9 mouse cellular contexts compared by ENCODE assay signal in genomic region chr17:12660572-12661260, GRCm38 (mm10). TPM values are rescaled to one million over a fixed set of nuclear protein-coding genes. Genes with fewer than 3 reads are reported as not detected.
A peak's percentile ranks its signal among the peaks of the same experiment; 100 is the strongest.
DNase-seq lines count a peak whose midpoint lies in the region; ATAC-seq and TF ChIP-seq lines count a peak whose summit lies in the region.
"Had no signal": no experiment of that assay in that cellular context is flagged by ENCODE, and none has a peak within 500 bp of the region (broad histone marks: within the 10 kb centered on the region; RNA-seq: fewer than 3 reads in every experiment).

No protein-coding gene starts in this region.

- H3K79me2 ChIP-seq in CH12.LX (replicated peaks; ENCODE audit: control insufficient read depth, extremely low read depth, insufficient read depth, poor library complexity, severe bottlenecking) = no peaks in the 10 kb centered on the region

- no peak overlapping the region for H3K4me2 ChIP-seq in CH12.LX (ENCODE audit: insufficient read depth, low read depth, poor library complexity, severe bottlenecking)
- no peak overlapping the region for H3K4me2 ChIP-seq in hindbrain, embryonic 13.5 days
- H3K4me2 ChIP-seq in midbrain, embryonic 13.5 days (replicated peaks) = no peak overlapping the region

- dilution Hi-C loops in CH12.LX (cut with MboI; ENCODE audit: extremely low pct_ligation_motif_present, extremely low pct_unique_long_range_greater_than_20kb, low sequenced_read_pairs) = no loop called here

- peak; percentile 74 for DNase-seq in kidney, adult 9 months
- no peak for DNase-seq in kidney, adult 11 months
- DNase-seq in CH12.LX (ENCODE audit: extremely low read depth) = peak; percentile 41
- peak; percentile 19 for DNase-seq in c-Kit-negative CD71-positive TER-119-positive erythroid progenitor cells, embryonic 14.5 days (ENCODE audit: low read depth, low spot score)
- DNase-seq in right cerebral cortex, postnatal 36 days (ENCODE audit: low spot score in 2 of 2) = no peak

- no peak for TF ChIP-seq POLR2A in CH12.LX (IDR thresholded peaks at IDR 0.05; ENCODE audit: low read depth, low read length)

- H3K9ac ChIP-seq in CH12.LX (ENCODE audit: insufficient read depth, low read depth) = no peak overlapping the region
- H3K9ac ChIP-seq in hindbrain, embryonic 13.5 days = no peak overlapping the region
- H3K9ac ChIP-seq in midbrain, embryonic 13.5 days (replicated peaks) = no peak overlapping the region

- no peak overlapping the region for H3K27ac ChIP-seq in CH12.LX (ENCODE audit: insufficient read depth, low read depth)
- no peak overlapping the region for H3K27ac ChIP-seq in hindbrain, embryonic 13.5 days
- no peak overlapping the region for H3K27ac ChIP-seq in midbrain, embryonic 13.5 days

- peak; percentile 65 to 80; a peak in 3 of 4 replicates for TF ChIP-seq CTCF in CH12.LX (conservative IDR thresholded peaks at IDR 0.05 in 1 of 2, IDR thresholded peaks at IDR 0.05 in 1 of 2; ENCODE audit: low read depth in 2 of 2, low read length in 2 of 2)

- peaks cover 4 to 17% of the 10 kb centered on the region in 2 experiments; a peak in 3 of 4 replicates for H3K4me1 ChIP-seq in CH12.LX (ENCODE audit: control insufficient read depth in 1 of 2, insufficient read depth in 2 of 2)
- 0 out of 2 replicates have a peak, but pooled peaks cover 4% of the 10 kb centered on the region for H3K4me1 ChIP-seq in hindbrain, embryonic 13.5 days (replicated peaks)
- H3K4me1 ChIP-seq in midbrain, embryonic 13.5 days (replicated peaks) = no peaks in the 10 kb centered on the region

- no peak for TF ChIP-seq EP300 in CH12.LX (IDR thresholded peaks at IDR 0.05; ENCODE audit: low read length)

- peak; percentile 46; the same call in 1 of the 2 replicates for ATAC-seq in hindbrain, embryonic 13.5 days (ENCODE audit: low FRiP score)
- ATAC-seq in midbrain, embryonic 13.5 days = peak; percentile 57; the same call in 1 of the 2 replicates
- no peak; the same call in 1 of the 2 replicates for ATAC-seq in erythroid progenitor cell, adult 5-6 weeks (replicated peaks; ENCODE audit: low FRiP score, poor library complexity, severe bottlenecking)

- WGBS in hindbrain, embryonic 13.5 days = 69% methylated on average over 13 of the region's 13 CpGs
- WGBS in midbrain, embryonic 13.5 days = 76% methylated on average over 13 of the region's 13 CpGs

- peak; percentile 80 for TF ChIP-seq RAD21 in CH12.LX (IDR thresholded peaks at IDR 0.05; ENCODE audit: low read depth, low read length)

- H3K27me3 ChIP-seq in CH12.LX (replicated peaks) = peaks cover 3% of the 10 kb centered on the region
- H3K27me3 ChIP-seq in hindbrain, embryonic 13.5 days = no peaks in the 10 kb centered on the region
- H3K27me3 ChIP-seq in midbrain, embryonic 13.5 days = no peaks in the 10 kb centered on the region

- in situ Hi-C loops in CH12.LX (cut with MboI; ENCODE audit: low pct_ligation_motif_present, low pct_unique_long_range_greater_than_20kb, low sequenced_read_pairs) = loop anchor here (10.0 to 25.0 kb wide), 2 partner anchors 98 to 246 kb away; no protein-coding TSS in a partner anchor

- no peaks in the 10 kb centered on the region for H3K36me3 ChIP-seq in CH12.LX (replicated peaks in 1 of 2; ENCODE audit: control insufficient read depth in 1 of 2, insufficient read depth in 1 of 2, low read length in 1 of 2)
- no peaks in the 10 kb centered on the region for H3K36me3 ChIP-seq in hindbrain, embryonic 13.5 days
- no peaks in the 10 kb centered on the region for H3K36me3 ChIP-seq in midbrain, embryonic 13.5 days

- no peak overlapping the region for H3K4me3 ChIP-seq in CH12.LX (replicated peaks in 1 of 3; ENCODE audit: low read depth in 2 of 3, low read length in 2 of 3, poor library complexity in 1 of 3)
- no peak overlapping the region for H3K4me3 ChIP-seq in hindbrain, embryonic 13.5 days
- no peak overlapping the region for H3K4me3 ChIP-seq in midbrain, embryonic 13.5 days (replicated peaks)

- H3K9me3 ChIP-seq in CH12.LX (replicated peaks; ENCODE audit: low read length) = no peaks in the 10 kb centered on the region
- H3K9me3 ChIP-seq in hindbrain, embryonic 13.5 days = no peaks in the 10 kb centered on the region
- H3K9me3 ChIP-seq in midbrain, embryonic 13.5 days = no peaks in the 10 kb centered on the region

TF ChIP-seq in CH12.LX, 34 proteins besides CTCF, POLR2A, EP300 and RAD21:
- peak; percentile 66 for TF ChIP-seq SMC3 (IDR thresholded peaks at IDR 0.05; ENCODE audit: low read depth, low read length)
- TF ChIP-seq NRF1 (IDR thresholded peaks at IDR 0.05; ENCODE audit: low read depth, low read length) = no peak

RNA-seq across cellular contexts. Expression of gene Slc22a1, which starts 14.9 kb away (rescaled TPM):
- total RNA-seq in CH12.LX (2012; rRNA removed) (0.64 and 0.80 TPM in 2 replicates), CH12.LX (2014; rRNA removed) (1.1 TPM in 1 of 2 replicates, not detected in the other)
- polyA plus RNA-seq in CH12.LX (2012; ENCODE audit: insufficient read length, low read depth) = 0.76 and 1.2 TPM in 2 replicates
- not detected in 2 replicates for polyA plus RNA-seq in hindbrain, embryonic 13.5 days (2015; fragmentation: Nextera tagmentation; extraction: Ambion mirVana)
- not detected in 2 replicates for polyA plus RNA-seq in midbrain, embryonic 13.5 days (2015; fragmentation: Nextera tagmentation; extraction: Ambion mirVana)
- not detected in 2 replicates for total RNA-seq in erythroid progenitor cell, adult 5-6 weeks (2015; ENCODE audit: low replicate concordance)
- total RNA-seq in erythroid progenitor cell, adult 5-6 weeks (2017; ENCODE audit: low replicate concordance) = 0.26 TPM in 1 of 2 replicates, not detected in the other
- total RNA-seq: common myeloid progenitor, adult 5-6 weeks had no signal

Comparison
In these comparisons a context has a peak if more than half of its experiments do, and no peak if none do; other contexts are left out.
1. DNase-seq: peak in kidney, adult 9 months (single experiment), CH12.LX (single experiment) and c-Kit-negative CD71-positive TER-119-positive erythroid progenitor cells, embryonic 14.5 days (single experiment); none in kidney, adult 11 months (single experiment) and right cerebral cortex, postnatal 36 days (0 of 2).